Mouse (Mus musculus): ENCODE data around the gene Sec31b.
A peak's percentile ranks its signal among the peaks of the same experiment; 100 is the strongest.

Gene Sec31b

DNA sequence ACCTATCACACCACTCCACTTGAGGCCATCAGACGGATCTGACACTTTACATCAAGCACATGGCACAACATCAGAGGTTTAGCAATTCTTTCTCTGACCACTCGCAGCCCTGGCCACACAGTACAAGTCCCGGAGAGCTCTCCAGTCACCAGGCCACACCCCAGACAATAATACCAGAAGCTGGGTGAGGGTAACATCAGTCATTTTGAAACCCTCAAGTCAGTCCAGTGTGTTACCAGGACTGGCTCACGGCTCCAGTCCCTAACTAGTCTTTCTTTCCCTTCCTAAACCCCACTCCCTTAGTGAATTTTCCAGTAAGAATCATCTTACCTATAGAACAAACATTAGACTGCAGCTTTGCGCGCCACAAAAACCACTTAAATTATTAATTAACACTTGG, 15.6 kb downstream of the Sec31b start:
- DNase-seq (ENCODE audit: low spot score) = no peak

DNA sequence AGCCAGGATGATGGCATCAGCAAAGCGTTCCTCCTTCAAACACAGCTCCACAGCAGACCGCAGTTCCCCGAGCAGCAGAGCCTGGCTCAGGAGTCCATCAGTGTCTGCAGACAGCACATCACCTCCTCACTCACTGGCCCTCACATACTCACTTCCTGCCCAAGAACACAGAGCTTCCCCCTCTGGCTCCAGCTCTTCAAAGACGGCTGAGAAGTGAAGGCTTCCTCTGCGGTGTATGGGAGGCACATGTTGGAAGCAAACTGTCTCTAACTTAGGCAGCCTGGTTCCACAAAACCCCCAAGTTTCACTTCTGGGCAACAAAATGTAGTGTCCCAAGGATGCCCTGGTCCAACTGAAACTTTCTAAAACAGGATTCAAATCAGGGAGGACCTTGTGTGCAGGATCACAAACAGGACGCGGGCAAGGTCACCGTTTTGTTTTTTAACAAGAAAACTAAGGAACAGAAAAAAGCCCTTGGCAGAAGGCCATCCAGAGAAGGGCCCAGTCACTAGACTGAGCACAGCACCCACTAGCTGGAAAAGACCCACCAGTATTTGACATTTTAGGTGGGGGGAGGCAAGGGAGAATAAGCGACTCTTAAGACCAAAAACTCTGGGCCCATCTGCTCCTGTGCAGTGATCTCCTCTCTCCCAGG, 20.0 kb downstream of the Sec31b start:
- no peak for DNase-seq (ENCODE audit: low spot score)

DNA sequence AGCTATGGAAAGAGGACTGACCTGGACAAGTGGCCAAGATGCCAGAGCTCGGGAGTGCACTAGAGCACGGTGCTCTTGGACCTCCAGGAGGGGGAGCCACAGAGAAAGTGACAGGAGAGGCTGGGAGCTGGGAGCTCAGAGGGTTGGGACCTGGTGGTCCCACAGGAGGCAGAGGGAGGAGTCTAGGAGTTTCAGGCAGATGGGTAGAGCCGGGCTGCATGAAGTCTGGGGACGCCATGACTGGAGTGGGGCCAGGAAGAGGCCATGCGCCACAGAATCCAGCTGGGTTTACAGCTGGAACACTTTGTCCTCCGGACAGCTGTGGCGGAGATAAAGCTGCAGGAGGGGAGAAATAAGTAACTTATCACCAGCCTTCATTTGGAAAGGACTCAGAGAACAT, 26.5 kb downstream of the Sec31b start:
- DNase-seq (ENCODE audit: low spot score) = no peak

GRCm38 (mm10) chr19:44517996-44518768, 27.5 kb downstream of the Sec31b start:
- no peak for DNase-seq (ENCODE audit: low spot score)

GRCm38 (mm10) chr19:44515769-44516168, 29.9 kb downstream of the Sec31b start:
- no peak for DNase-seq (ENCODE audit: low spot score)

DNA sequence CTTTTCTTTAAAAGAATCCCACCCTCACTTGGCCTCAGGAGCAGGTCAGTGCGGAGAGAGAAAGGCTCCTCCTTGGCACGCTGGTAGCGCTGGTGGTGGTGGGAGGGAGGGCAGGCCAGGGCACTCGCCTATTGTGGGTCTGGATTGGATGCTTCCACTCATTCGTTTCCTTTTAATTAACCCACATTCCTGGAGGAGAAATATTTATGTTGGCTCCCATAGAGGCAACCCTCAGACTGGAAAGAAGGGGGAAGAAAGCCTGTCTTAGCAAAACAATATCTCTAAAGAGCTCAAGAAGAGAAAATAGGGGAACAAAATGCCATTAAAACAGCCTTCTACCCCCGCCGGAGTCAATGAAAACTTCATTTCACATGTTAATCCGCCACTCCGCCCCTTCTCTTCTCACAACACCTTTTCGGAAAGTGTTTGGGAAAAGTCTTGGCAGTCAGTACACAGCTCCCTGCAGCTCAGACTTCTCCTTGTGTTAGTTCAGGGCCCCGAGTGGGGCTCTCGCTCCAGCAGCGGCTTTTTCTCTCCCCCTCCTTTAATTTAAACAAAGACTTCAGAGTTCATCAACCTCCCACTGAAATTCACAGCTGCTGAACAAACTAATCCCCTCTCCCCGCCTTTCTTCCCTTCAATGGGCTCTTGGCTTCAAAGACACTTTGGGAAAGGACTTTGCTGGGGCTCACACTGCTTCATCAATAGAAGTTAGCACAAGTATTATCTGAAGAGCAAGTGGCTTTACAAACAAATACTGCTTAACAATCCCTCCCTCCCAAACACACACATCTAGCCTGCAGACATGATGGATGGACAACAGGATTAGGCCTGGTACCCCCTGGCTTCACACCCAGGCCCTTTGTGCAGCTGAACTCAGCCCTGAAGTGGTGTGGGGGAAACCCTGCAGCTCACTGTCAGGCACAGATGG, 30.9 kb downstream of the Sec31b start:
- no peak for DNase-seq (ENCODE audit: low spot score)

DNA sequence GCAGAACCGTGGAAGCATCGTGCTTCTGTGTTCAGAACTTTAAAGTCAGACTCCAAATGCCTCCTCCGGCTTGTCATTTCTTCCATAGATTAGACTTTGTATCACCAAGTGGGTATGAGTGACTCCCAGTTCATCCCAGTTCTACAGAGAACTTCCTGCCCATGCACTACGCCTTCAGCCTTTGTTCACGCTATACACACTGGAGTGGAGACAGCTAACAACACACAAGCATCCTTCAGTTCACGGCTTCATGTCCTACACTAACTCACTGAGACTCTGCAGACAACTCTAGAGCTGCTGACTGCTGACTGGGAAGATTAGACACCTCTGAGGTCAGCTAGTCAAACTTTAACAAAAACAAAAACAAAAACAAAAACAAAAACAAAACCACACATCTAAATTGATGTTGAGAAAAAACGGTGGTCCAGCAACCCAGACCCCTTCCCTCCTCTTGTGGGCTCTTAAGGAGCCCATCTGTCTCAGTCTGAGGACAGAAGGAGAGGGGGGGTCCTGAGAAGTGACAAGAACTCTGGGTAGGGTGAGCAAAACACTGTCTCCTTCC, 31.7 kb downstream of the Sec31b start:
- no peak for DNase-seq (ENCODE audit: low spot score)

- DNase-seq (ENCODE audit: low spot score) = no peak
These were observed 32.4 kb downstream of the Sec31b start for GRCm38 (mm10) chr19:44513054-44513833.

DNA sequence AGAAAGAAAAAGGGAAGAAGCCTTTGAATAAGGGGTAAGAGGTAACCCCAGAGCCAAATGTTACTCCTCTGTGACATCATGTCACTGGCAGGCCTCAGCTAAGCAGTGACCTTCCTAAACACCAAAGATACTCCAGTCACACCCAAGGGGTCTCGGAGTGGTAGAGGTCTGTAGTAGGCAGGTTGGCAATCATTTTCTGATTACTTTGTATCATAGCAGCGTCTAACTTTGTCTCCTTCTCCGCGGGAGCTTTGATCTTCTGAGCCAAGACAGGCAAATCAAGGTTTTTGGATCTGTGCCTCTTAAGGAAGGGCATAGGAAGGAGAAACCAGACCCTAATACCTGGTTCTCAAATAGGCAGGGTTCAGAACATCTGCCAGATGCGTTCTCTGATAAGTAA, 33.1 kb downstream of the Sec31b start:
- no peak for DNase-seq (ENCODE audit: low spot score)

- DNase-seq (ENCODE audit: low spot score) = no peak
These were observed 34.0 kb downstream of the Sec31b start for GRCm38 (mm10) chr19:44511451-44512231.

DNA sequence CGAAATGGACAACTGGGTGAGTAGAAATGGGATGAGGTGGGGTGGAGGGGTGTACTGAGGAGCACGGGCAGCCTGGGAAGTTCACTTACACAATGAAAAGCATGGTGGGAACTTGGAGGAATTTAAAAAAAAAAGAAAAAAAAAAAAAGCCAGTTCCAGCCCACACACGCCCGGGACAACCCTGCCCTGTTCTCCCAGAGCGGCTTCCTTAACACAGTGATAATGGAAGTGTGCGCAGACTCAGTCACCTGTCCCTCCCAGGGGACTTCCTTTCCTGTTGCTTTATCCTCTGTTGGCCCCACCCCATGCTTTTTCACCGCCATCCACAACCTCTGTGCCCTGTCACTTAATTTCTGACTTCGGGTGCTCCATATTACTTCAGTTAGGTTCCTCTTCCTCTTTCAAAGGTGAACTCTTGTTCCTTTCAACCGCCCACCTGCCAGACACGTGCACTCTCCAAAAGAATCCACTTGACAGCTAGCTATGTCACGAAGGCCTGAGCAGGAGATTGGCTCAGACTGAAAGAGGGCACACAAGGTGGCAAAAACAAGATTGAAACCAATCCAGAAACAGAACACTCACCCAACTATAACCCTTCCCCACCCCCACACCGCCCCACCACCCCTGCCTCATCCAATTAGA, 35.0 kb downstream of the Sec31b start:
- no peak for DNase-seq (ENCODE audit: low spot score)

DNA sequence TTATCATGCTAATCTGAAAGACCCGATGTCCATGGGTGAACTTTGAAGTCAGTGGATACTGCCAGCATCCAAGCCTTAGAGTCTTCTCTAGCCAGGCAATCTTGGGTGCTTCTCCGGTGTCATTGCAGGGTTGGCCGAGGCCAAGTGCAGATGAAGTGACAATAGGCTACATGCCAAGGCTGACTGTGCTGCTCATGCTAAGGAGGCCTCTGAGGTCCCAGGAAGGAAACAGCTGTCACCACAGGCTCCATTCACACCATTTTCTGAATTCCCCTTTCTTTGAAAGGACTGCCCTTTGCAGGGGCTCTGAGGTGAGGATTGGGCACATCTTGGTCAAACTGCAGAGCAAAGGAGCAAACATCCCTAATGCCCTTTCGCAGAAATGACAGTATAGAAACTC, 42.9 kb downstream of the Sec31b start:
- no peak for DNase-seq (ENCODE audit: low spot score)

DNA sequence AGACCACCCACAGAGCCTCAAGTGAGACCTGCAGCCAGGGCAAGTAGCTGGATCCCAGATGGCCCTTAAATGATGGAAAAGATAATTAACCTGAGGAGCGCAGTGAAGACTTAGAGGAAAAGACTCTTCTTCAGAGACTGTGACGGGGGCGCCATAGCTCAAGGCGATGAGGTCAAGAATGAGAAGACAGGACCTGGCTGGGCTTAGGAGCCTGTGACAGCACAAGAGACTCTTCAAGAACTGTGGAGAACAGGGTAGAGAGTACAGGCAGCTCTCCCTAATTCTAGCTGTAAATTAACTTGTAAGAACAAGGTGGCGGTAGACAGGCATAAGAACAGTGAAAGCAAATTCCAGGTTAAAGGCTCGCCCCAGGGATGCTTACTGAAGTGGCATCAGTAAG, 43.7 kb downstream of the Sec31b start:
- DNase-seq (ENCODE audit: low spot score) = no peak

- DNase-seq (ENCODE audit: low spot score) = no peak
These were observed 45.4 kb downstream of the Sec31b start for GRCm38 (mm10) chr19:44500240-44500639.

GRCm38 (mm10) chr19:44498936-44499335, 46.7 kb downstream of the Sec31b start:
- DNase-seq (ENCODE audit: low spot score) = no peak

- DNase-seq (ENCODE audit: low spot score) = no peak
These were observed 48.7 kb downstream of the Sec31b start for GRCm38 (mm10) chr19:44496941-44497340.

GRCm38 (mm10) chr19:44496511-44496910, 49.2 kb downstream of the Sec31b start:
- DNase-seq (ENCODE audit: low spot score) = no peak

GRCm38 (mm10) chr19:44493128-44493527, 52.5 kb downstream of the Sec31b start, which contains the start of gene Wnt8b:
Gene Wnt8b (plus strand): TSS chr19:44493472.
- no peak for DNase-seq (ENCODE audit: low spot score)

GRCm38 (mm10) chr19:44487266-44487665, 58.4 kb downstream of the Sec31b start:
- peak; percentile 51 for DNase-seq (ENCODE audit: low spot score)

DNA sequence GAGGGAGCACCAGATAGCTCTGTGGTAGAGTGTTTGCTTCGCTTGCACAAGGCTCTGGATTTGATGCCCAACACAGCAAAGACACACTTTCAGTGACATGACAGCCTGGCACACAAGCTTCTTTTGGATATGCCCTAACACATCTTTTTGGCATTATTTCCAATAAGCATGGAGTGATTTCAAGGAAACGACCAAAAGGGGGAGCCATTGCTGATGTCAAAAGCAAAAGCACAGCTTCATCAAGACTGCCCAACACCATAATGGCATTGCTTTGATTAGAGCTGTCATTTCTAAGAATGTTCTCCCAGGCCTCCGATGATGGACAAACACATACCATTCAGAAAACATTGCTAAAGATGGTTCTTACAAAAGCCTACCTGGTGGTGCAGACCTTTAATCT, 69.1 kb downstream of the Sec31b start:
- peak; percentile 51 for DNase-seq (ENCODE audit: low spot score)

Measured in adipocyte (in vitro differentiated cells).